Mouse (Mus musculus): ENCODE results near the gene Cyp3a41b. TPM values are rescaled to one million over a fixed set of nuclear protein-coding genes. Genes with fewer than 3 reads are reported as not detected.
"Not testable (repeated sequence)": the region's sequence is repeated elsewhere in the genome, so short reads cannot be mapped to it uniquely, and the experiment has no call there.

Cyp3a41b gene
- polyA plus RNA-seq (2016; fragmentation: Nextera tagmentation; extraction: Ambion mirVana), result not detected in 2 replicates

DNA sequence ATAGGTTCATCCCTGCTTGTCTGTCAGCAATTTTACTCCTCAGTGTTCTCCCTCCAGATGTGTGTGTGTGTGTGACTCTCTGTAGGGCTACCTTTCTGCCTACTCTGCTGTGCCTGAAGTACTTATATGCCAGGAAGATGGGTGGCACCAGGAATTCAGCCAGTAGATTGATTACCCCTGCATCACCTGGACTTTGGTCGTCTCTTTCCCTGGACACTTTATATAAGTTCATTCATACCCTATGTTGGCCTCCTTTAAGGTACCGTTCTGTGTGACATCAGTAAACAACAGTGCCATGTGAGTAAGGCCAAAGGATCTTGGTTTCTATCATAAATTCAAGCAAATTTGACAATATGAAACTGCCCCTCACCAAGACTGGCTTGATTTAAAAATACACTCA, at the start of gene Cyp3a41b:
TSS of gene Cyp3a41b (minus strand) at position 101 of the 400 bp plus-strand sequence.
- not testable (repeated sequence) for H3K9me3 ChIP-seq (replicated peaks); H3K4me1 ChIP-seq; DNase-seq (ENCODE audit: low spot score); H3K27ac ChIP-seq (replicated peaks); H3K4me3 ChIP-seq; H3K27me3 ChIP-seq (ENCODE audit: low read depth, poor library complexity, severe bottlenecking); H3K36me3 ChIP-seq
- WGBS, result 86% methylated on average over 1 of the region's 2 CpGs

DNA sequence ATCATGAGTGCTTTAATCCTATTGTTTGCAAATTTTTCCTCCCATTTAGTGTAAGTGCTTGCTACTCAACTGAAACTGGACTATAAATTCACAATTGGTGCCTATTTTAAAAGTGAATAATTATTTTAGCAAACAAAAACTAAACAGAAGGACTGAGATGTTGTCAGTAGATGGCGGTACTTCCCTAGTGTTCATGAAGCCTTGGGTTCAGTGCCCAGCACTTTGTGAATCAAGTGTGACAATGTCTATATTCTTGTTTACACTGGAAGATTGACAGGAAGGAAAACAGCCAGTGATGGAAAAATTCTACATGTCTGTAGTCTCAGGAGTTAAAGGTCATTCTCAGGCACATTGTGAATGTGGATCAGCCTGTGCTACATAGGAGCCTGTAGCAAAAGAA, 47.8 kb upstream of the Cyp3a41b start:
- H3K36me3 ChIP-seq; H3K27ac ChIP-seq (replicated peaks); H3K4me3 ChIP-seq; H3K27me3 ChIP-seq (ENCODE audit: low read depth, poor library complexity, severe bottlenecking); H3K4me1 ChIP-seq; DNase-seq (ENCODE audit: low spot score): not testable (repeated sequence)
- WGBS, result 87% methylated on average over 1 of the region's 1 CpGs
- peaks cover 99% of the 10 kb centered on the region for H3K9me3 ChIP-seq (replicated peaks)

DNA sequence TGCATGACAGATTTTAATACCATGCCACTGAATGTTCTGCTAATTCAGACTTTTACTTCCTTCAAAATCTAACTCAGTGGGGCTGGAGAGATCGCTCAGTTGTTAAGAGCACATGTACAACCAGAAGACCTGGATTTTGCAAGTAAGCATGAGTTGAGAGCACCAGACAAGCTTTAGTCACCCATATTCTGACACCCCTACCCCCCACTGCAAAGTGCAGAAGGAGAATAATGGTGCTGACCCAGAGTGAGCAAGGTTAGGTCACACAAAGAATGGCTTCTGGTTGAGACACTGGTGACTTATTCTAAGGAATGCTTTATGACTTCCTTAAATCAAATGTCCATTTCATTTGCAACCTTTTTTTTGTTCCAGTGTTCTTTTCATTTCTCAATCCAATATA, 20.4 kb upstream of the Cyp3a41b start:
- not testable (repeated sequence) for H3K27me3 ChIP-seq (ENCODE audit: low read depth, poor library complexity, severe bottlenecking); H3K4me3 ChIP-seq; H3K36me3 ChIP-seq; DNase-seq (ENCODE audit: low spot score); H3K27ac ChIP-seq (replicated peaks); H3K4me1 ChIP-seq
- WGBS, result 85% methylated on average over 1 of the region's 1 CpGs
- H3K9me3 ChIP-seq (replicated peaks), result peaks cover 75% of the 10 kb centered on the region

DNA sequence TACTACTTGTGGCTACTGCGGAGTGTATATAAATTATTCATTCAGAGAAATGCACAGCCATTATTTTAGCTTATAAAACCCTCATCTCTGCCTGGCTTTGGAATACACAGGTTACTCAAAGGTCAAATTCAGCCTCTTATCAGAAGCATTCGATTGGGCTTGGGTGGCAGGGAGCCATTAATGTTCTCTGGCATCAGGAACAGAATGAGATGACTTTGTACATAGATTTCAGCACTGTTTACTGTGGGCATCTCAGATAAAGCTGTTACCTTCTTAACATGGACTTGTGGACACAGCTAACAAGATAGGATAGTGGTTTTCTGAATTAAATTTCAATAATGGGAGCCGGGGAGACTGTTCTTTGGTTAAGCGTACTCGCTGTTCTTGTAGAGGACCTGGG, 13.3 kb upstream of the Cyp3a41b start:
- peaks cover 45% of the 10 kb centered on the region for H3K9me3 ChIP-seq (replicated peaks)
- H3K27me3 ChIP-seq (ENCODE audit: low read depth, poor library complexity, severe bottlenecking); H3K4me3 ChIP-seq; DNase-seq (ENCODE audit: low spot score); H3K4me1 ChIP-seq; H3K36me3 ChIP-seq; H3K27ac ChIP-seq (replicated peaks): not testable (repeated sequence)
- 82% methylated on average over 5 of the region's 5 CpGs for WGBS

DNA sequence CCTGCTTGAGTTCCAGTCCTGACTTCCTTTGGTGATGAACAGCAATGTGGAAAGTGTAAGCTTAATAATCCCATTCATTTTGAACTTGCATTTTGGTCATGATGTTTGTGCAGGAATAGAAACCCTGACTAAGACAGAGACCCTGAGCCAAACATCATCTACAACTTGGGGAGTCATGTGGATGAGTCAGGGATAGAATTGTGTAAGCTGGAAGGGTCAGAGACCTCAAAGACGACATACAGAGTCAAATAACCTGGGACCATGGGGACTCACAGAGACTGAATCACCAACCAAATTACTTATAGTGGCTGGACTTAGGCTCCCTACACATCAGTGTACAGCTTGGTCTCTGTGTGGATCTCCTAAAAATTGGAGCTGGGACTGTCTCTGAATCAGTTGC, 7.2 kb downstream of the Cyp3a41b start:
- 59% methylated on average over 1 of the region's 1 CpGs for WGBS
- not testable (repeated sequence) for H3K4me1 ChIP-seq; H3K4me3 ChIP-seq; DNase-seq (ENCODE audit: low spot score); H3K27me3 ChIP-seq (ENCODE audit: low read depth, poor library complexity, severe bottlenecking); H3K27ac ChIP-seq (replicated peaks); H3K36me3 ChIP-seq
- peaks cover 11% of the 10 kb centered on the region for H3K9me3 ChIP-seq (replicated peaks)

DNA sequence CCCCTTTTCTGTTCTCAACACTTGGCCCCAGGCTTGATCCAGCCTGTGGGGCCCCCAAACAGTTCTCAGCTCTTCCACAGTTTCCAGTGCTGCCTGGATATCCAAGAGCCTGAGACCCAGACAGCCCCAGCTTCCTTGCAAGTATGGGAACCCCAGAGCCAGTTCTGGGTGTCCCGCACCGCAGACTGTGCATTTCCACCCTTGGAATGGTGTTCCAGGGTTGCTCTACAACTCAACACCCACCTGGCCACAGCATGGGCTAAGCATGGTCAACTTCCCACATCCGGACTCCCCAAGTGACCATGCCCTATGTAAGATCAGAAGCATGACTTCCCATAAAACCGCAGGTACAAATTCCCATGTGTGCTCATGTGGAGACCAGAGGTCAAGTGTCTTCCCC, 8.9 kb downstream of the Cyp3a41b start:
- 94% methylated on average over 4 of the region's 4 CpGs for WGBS
- peaks cover 11% of the 10 kb centered on the region for H3K9me3 ChIP-seq (replicated peaks)
- H3K36me3 ChIP-seq; DNase-seq (ENCODE audit: low spot score); H3K27ac ChIP-seq (replicated peaks); H3K4me1 ChIP-seq; H3K27me3 ChIP-seq (ENCODE audit: low read depth, poor library complexity, severe bottlenecking); H3K4me3 ChIP-seq: not testable (repeated sequence)

DNA sequence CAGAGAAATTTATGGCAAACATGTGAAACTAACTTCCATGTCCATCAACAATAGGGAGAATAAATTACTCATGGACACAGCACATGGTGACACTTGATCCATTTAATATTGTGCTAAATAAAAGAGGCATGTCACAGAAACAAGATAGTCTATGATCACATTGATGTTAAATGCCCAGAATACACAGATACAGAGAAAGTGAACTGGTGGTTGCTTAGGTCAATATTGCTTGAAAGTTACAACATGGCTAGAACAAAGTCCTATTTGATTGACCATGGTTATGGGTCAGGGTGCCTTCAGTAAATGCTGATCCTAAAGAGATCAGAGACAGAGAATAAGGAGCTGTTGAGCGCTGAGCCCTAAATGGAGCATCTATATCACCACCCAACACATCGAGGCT, 12.6 kb downstream of the Cyp3a41b start:
- not testable (repeated sequence) for H3K27me3 ChIP-seq (ENCODE audit: low read depth, poor library complexity, severe bottlenecking); DNase-seq (ENCODE audit: low spot score); H3K36me3 ChIP-seq; H3K4me3 ChIP-seq; H3K4me1 ChIP-seq; H3K27ac ChIP-seq (replicated peaks)
- peaks cover 11% of the 10 kb centered on the region for H3K9me3 ChIP-seq (replicated peaks)
- WGBS, result 81% methylated on average over 2 of the region's 2 CpGs

Other genes starting within 250 kb of the Cyp3a41b start
- gene Cyp3a57, start 239.5 kb downstream of the Cyp3a41b start, polyA plus RNA-seq (2016; fragmentation: Nextera tagmentation; extraction: Ambion mirVana), result not detected in 2 replicates
- gene Cyp3a16, start 115.0 kb downstream of the Cyp3a41b start, polyA plus RNA-seq (2016; fragmentation: Nextera tagmentation; extraction: Ambion mirVana), result not detected in 2 replicates
- gene Cyp3a41a, start 135.4 kb upstream of the Cyp3a41b start, polyA plus RNA-seq (2016; fragmentation: Nextera tagmentation; extraction: Ambion mirVana), result not detected in 2 replicates
- gene Cyp3a44, start 221.1 kb upstream of the Cyp3a41b start, polyA plus RNA-seq (2016; fragmentation: Nextera tagmentation; extraction: Ambion mirVana), result not detected in 2 replicates

Measured in midbrain, embryonic 10.5 days (tissue).